Mouse (Mus musculus): ENCODE measurements around the gene C1qtnf5. TPM values are rescaled to one million over a fixed set of nuclear protein-coding genes. Genes with fewer than 3 reads are reported as not detected.

Gene C1qtnf5
- polyA plus RNA-seq, 1 experiment from 2014 or later, result 9.3 TPM

DNA sequence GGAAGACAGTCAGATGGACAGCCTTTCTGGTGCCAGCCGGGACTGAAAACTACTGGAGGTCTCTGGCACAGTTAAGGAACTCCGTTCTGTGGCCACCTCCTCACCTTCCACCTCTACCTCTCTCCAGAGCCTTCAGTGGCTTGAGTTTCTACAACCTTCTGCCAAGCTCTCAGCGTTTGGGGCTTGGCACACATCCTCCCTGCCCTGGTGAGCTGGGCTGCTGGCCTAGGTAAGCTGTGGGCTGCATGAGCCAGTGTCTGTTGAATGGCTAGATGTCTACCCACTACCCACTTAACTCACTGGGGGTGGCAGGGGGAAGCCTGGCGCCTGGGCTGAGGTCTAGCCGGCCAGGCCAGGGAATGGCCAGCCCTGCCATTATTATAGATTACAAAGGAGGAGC lies 33.9 kb upstream of the C1qtnf5 start:
- H3K4me3 ChIP-seq (replicated peaks), result no peak overlapping the region
- no peaks in the 10 kb centered on the region for H3K36me3 ChIP-seq
- H3K27ac ChIP-seq (replicated peaks), result peak overlapping the region; percentile 81
- peaks cover 30% of the 10 kb centered on the region for H3K4me1 ChIP-seq
- no peak for ATAC-seq (ENCODE audit: low FRiP score)
- WGBS, result 30% methylated on average over 5 of the region's 5 CpGs
- no peak overlapping the region for H3K9ac ChIP-seq (replicated peaks)
- peaks cover 4% of the 10 kb centered on the region; the same call in 1 of the 2 replicates for H3K27me3 ChIP-seq (replicated peaks)
- H3K9me3 ChIP-seq (replicated peaks), result no peaks in the 10 kb centered on the region
- H3K4me2 ChIP-seq, result peak overlapping the region; percentile 35

DNA sequence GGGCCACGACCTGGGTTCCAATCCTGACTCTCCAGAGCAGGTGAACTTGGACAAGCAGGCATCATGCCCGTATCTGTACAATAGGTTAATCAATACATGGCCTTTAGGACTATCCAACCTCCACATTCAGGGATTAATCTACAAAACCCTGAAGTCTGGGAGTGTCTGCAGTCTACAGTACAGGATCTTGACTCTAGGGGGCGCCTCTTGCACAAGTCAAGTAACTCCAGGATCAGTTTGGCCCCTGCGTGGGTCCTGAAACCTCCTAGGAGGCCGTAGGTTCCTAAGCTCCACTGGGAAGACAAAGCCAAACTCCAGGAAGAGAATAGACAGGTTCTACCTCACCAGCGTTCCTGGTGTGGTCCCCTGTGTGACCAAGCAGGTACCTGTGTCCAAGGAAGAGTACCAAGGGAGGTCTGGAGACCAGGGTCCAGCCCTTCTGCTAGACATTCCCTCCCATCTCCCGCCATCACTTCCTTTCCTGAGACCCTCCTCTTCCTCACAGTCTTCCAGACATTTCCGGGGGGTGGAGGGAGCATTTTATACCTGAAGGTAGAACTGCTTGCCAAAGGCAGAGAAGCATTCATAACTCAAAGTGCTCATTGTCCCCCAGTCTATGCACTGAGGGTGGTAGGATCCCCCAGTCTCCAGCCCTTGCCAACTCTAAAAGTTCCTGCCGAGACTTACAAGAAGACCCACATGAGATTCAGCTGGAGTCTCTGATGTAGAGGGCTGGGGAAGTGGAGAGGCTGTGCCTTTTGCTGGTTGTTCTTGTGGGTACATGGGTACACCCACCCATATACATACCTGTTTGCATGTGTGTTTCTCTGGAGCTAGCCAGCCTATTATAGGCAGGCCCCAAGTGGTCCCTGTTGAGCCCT lies 32.4 kb upstream of the C1qtnf5 start:
- Histone ChIP-seq H3K9ac (replicated peaks) (no peak overlapping the region), H3K27ac (replicated peaks) (no peak overlapping the region), H3K4me2 (no peak overlapping the region), H3K9me3 (replicated peaks) (no peaks in the 10 kb centered on the region), H3K27me3 (replicated peaks) (peaks cover 4% of the 10 kb centered on the region; the same call in 1 of the 2 replicates), H3K4me1 (peaks cover 40% of the 10 kb centered on the region), H3K4me3 (replicated peaks) (no peak overlapping the region), H3K36me3 (no peaks in the 10 kb centered on the region)
- 60% methylated on average over 9 of the region's 9 CpGs for WGBS
- ATAC-seq (ENCODE audit: low FRiP score), result no peak

DNA sequence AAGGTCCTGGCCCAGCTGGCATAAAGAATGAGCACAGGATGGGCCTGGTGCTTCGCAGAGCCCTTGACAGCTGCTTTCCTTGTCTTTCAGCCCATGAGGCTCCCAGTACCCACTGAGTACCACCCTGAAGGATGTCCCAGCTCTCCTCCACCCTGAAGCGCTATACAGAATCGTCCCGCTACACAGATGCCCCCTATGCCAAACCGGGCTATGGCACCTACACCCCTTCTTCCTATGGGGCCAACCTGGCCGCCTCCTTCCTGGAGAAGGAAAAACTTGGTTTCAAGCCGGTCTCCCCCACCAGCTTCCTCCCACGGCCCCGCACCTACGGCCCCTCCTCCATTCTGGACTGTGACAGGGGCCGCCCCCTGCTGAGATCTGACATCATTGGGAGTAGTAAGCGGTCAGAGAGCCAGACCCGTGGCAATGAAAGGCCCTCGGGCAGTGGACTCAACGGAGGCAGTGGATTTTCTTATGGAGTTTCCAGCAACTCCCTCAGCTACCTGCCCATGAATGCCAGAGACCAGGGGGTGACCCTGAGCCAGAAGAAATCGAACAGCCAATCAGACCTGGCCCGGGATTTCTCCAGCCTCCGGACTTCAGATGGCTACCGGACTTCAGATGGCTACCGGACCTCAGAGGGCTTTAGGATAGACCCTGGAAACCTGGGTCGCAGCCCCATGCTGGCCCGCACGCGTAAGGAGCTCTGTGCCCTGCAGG lies 31.6 kb upstream of the C1qtnf5 start:
- Histone ChIP-seq H3K27ac (replicated peaks) (no peak overlapping the region), H3K9ac (replicated peaks) (no peak overlapping the region), H3K4me1 (peaks cover 42% of the 10 kb centered on the region), H3K4me2 (no peak overlapping the region), H3K4me3 (replicated peaks) (no peak overlapping the region), H3K36me3 (no peaks in the 10 kb centered on the region), H3K9me3 (replicated peaks) (no peaks in the 10 kb centered on the region), H3K27me3 (replicated peaks) (0 out of 2 replicates have a peak, but pooled peaks cover 3% of the 10 kb centered on the region)
- 73% methylated on average over 24 of the region's 24 CpGs for WGBS
- ATAC-seq (ENCODE audit: low FRiP score), result no peak

DNA sequence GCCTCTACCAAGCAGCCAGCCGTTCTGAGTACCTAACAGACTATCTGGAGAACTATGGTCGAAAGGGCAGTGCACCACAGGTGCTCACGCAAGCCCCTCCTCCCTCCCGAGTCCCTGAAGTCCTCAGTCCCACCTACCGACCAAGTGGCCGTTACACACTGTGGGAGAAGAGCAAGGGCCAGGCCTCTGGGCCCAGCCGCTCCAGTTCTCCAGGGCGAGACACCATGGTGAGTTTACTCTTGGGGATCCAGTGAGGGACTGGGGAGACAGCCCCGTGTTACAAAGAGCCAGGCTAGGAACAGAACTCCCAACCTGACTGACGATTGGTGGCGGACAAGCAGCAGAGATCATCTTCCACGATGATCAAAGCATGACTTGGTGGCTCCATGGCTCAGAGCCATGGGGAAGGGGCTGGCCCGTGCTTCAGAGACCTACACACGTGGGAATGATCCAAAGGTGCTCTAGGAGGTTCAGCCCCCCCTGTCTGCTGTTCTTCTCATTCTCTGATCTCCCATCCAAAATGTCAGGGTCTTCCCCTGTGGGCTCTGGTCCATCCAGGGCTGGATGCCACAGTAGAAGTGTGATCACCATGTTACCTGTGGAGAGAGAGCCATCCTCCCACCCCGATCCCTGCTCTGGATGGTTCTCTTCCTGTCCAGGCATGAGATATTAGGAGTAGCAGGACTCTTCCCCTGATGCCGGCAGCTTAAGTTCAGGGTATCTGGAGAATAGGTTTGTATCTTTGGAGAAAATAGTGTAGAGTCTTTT lies 30.9 kb upstream of the C1qtnf5 start:
- H3K4me3 ChIP-seq (replicated peaks), result no peak overlapping the region
- H3K27me3 ChIP-seq (replicated peaks), result 0 out of 2 replicates have a peak, but pooled peaks cover 3% of the 10 kb centered on the region
- H3K4me1 ChIP-seq, result peaks cover 37% of the 10 kb centered on the region
- no peak overlapping the region for H3K4me2 ChIP-seq
- H3K9ac ChIP-seq (replicated peaks), result no peak overlapping the region
- WGBS, result 69% methylated on average over 16 of the region's 16 CpGs
- no peaks in the 10 kb centered on the region for H3K9me3 ChIP-seq (replicated peaks)
- no peaks in the 10 kb centered on the region for H3K36me3 ChIP-seq
- no peak overlapping the region for H3K27ac ChIP-seq (replicated peaks)
- no peak for ATAC-seq (ENCODE audit: low FRiP score)

DNA sequence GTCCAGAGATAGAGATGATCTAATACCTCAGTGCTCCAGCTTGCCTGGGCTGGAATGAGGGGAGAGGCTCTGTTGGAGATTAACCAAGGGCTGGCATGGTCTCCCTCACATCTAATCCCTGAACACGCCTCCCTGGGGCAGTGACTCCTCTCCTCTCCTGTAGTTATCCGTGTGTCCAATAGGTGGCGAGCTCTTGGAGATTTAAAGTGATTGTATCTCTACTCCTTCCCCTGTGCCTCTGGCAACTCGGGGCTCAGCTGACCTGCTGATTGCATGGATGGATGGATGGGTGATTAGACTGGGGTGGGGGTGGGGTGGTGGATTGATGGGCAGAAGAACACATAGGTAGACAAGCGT lies 30.3 kb upstream of the C1qtnf5 start:
- 14% methylated on average over 5 of the region's 5 CpGs for WGBS
- Histone ChIP-seq H3K4me2 (no peak overlapping the region), H3K27ac (replicated peaks) (no peak overlapping the region), H3K4me1 (peaks cover 35% of the 10 kb centered on the region), H3K27me3 (replicated peaks) (0 out of 2 replicates have a peak, but pooled peaks cover 3% of the 10 kb centered on the region), H3K4me3 (replicated peaks) (no peak overlapping the region), H3K9me3 (replicated peaks) (no peaks in the 10 kb centered on the region), H3K9ac (replicated peaks) (no peak overlapping the region), H3K36me3 (no peaks in the 10 kb centered on the region)
- no peak for ATAC-seq (ENCODE audit: low FRiP score)

DNA sequence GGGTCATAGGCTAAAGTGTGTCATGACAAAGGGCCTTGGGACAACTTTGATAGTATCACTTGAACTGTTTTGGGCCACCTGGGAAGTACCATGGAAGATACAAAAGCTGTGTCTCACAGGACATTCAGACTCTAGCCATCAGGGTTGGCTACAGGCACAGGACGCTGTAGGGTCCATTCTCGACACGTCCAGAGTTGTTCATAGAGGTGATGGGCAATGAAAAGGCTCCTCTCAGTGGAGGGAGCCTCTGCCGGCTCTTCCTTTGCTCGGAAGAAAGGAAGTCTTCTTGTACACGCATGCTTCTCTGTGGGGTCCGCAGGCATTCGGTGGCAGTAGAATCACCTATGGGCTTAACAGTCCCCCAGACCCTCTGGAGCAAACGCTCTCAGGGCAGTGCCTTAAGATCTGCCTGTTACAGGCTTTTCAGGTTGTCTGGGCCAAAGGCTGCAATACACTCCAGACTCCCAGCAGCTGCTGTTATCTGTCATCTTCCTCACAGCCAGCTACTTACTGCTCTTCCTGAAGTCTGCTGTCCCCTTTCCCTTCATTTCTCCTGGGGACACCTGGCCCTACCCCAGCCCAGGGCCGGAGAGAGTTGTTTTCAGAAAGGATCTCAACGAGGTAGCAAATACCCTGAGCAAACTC lies 29.7 kb upstream of the C1qtnf5 start:
- no peak for ATAC-seq (ENCODE audit: low FRiP score)
- Histone ChIP-seq H3K4me3 (replicated peaks) (no peak overlapping the region), H3K36me3 (no peaks in the 10 kb centered on the region), H3K27me3 (replicated peaks) (0 out of 2 replicates have a peak, but pooled peaks cover 3% of the 10 kb centered on the region), H3K27ac (replicated peaks) (no peak overlapping the region), H3K4me2 (no peak overlapping the region), H3K9ac (replicated peaks) (no peak overlapping the region), H3K9me3 (replicated peaks) (no peaks in the 10 kb centered on the region), H3K4me1 (peaks cover 29% of the 10 kb centered on the region)
- WGBS, result 83% methylated on average over 11 of the region's 11 CpGs

DNA sequence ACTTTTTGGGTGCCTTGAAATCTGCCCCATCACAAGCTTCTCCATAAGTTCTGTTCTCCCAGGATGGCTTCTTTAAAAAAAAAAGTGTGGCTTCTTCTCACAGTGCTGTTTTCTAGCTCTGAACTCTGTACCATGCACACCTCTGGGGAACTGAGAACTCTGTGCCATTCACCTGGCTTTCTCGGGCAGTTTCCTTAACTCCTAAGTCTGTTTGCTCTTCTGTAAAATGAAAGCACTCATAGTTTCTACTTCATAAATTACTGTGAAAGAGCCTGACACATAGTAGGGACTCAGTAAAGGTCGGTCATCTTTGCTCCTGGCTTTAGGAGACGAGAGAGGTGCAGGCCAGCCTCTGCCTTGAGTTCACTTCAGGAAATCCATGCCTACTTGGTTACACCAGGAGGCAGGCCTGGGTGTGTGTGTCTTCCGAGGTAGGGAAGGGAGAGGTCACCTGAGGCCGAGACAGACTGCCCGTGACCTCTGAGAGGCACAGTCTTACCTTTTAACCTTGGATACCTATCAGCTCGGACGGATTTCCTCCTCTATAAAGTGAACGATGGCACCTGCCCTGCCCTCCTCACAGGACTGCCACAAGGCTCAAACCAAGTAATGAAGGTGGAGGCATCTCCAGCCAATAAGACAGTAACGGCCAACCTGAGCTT lies 28.8 kb upstream of the C1qtnf5 start:
- no peak for ATAC-seq (ENCODE audit: low FRiP score)
- no peak overlapping the region for H3K4me2 ChIP-seq
- H3K9ac ChIP-seq (replicated peaks), result no peak overlapping the region
- no peak overlapping the region for H3K27ac ChIP-seq (replicated peaks)
- no peaks in the 10 kb centered on the region for H3K36me3 ChIP-seq
- WGBS, result 86% methylated on average over 10 of the region's 10 CpGs
- peaks cover 26% of the 10 kb centered on the region for H3K4me1 ChIP-seq
- no peaks in the 10 kb centered on the region for H3K9me3 ChIP-seq (replicated peaks)
- no peak overlapping the region for H3K4me3 ChIP-seq (replicated peaks)
- H3K27me3 ChIP-seq (replicated peaks), result peaks cover 5% of the 10 kb centered on the region

DNA sequence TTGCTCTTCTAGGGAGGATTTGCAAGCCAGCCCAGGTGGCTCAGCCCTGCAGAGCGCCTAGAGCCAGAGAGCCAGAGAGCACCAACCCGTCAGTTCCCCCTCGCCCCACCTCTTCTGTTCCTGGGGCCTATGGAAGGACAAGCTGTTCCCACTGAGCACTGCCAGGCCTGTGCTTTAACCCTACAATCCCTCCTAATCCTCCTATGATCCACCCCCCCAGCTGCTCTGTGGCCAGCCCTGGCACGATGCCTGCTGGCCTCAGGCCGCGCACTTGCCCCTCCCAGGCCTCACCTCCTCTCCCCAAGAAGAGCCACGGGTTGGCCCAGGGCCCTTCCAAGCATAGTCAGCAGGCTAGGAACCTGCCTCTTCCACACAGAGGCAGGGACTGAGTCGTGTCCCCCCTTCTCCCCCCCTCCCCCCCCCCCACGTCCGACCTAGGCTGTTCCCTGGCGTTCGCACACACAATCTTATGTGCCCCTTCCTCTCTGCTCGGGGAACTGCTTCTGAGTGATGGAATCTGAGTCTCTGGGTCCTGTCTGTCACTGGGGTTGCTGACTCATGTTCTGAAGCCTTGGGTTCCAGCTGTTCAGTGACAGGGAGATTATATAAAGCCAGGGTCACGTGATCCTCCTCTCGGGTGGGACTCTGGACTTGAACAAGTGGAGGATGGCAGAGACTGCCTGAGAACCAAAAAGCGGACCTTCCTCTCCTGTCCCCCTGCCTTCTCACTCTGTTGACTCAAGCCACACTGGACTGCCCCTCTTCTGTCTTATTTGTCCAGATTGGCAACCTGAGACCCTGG lies 27.9 kb upstream of the C1qtnf5 start:
- H3K27me3 ChIP-seq (replicated peaks), result peaks cover 9% of the 10 kb centered on the region
- H3K9me3 ChIP-seq (replicated peaks), result no peaks in the 10 kb centered on the region
- 43% methylated on average over 16 of the region's 16 CpGs for WGBS

DNA sequence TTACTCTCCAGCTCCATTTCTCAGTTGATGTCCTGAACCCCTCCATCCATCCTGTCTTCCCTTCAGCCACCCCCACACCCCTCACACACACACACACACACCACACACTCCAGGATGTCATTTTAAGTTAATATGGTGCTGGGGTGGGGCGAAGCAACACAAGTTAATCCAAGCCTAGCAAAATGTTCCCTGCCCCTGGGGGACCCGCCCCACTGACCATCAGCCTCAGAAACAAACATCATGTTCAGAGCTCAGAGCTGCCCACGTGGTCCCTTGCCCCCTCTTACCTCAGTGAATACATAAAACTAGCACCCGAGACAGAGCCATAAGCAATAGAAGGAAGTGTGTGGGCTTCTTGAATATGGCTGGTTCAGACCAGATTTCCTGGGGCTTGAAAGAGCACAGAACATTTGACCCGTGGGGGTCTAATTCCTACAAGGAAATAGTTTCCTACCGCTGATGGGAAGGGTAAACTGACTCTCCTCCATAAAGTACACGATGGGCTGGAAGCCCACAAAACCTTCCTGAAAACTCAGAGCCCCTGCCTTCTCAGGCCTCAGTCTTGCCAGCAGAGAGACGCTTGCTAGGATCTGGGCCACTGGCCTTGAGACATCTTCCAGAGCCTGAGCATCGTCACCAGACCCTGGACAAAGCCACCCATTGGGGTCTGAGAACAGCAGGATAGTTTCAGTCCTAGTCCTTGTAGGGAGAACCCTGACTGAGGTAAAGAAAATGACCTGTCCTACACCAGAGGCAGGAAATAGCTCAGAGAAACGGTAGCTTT lies 26.9 kb upstream of the C1qtnf5 start:
- H3K4me1 ChIP-seq, result peaks cover 43% of the 10 kb centered on the region

More for the DNA sequence above, 27.9 kb upstream of the C1qtnf5 start:
- Histone ChIP-seq H3K9ac (replicated peaks) (no peak overlapping the region), H3K4me2 (peak overlapping the region; percentile 1; the same call in 1 of the 2 replicates), H3K4me1 (peaks cover 33% of the 10 kb centered on the region), H3K36me3 (no peaks in the 10 kb centered on the region), H3K4me3 (replicated peaks) (no peak overlapping the region), H3K27ac (replicated peaks) (no peak overlapping the region)
- ATAC-seq (ENCODE audit: low FRiP score), result peak; percentile 50; the same call in 1 of the 2 replicates

DNA sequence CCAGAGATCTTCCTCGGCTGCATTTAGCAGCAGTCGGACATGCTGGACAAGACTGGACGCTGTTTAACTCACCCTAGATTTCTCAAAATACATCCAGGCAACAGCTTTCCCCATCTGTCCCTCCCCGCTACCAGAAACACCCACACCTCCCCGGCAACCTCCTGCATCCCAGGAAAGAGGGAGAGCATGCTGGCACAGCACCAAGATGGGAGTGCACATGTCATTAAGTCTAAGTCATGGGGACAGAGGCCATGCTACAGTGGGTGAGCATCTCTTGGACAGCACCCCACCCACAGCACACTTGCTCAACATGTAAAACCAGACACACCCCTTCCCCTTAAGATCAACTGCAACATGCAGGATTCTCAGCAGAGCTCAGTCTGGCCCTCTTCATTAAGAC lies 26.1 kb upstream of the C1qtnf5 start:
- Histone ChIP-seq H3K4me2 (no peak overlapping the region), H3K4me3 (replicated peaks) (no peak overlapping the region), H3K9me3 (replicated peaks) (no peaks in the 10 kb centered on the region), H3K27ac (replicated peaks) (no peak overlapping the region), H3K36me3 (no peaks in the 10 kb centered on the region), H3K27me3 (replicated peaks) (peaks cover 14% of the 10 kb centered on the region), H3K9ac (replicated peaks) (no peak overlapping the region), H3K4me1 (peaks cover 50% of the 10 kb centered on the region)
- no peak for ATAC-seq (ENCODE audit: low FRiP score)
- WGBS, result 63% methylated on average over 5 of the region's 5 CpGs

More for the DNA sequence above, 26.9 kb upstream of the C1qtnf5 start:
- Histone ChIP-seq H3K9ac (replicated peaks) (no peak overlapping the region), H3K27me3 (replicated peaks) (peaks cover 9% of the 10 kb centered on the region), H3K27ac (replicated peaks) (no peak overlapping the region), H3K4me2 (no peak overlapping the region), H3K4me3 (replicated peaks) (no peak overlapping the region), H3K36me3 (no peaks in the 10 kb centered on the region), H3K9me3 (replicated peaks) (no peaks in the 10 kb centered on the region)
- WGBS, result 78% methylated on average over 10 of the region's 10 CpGs
- ATAC-seq (ENCODE audit: low FRiP score), result no peak
